Mouse (Mus musculus) liver, embryonic 15.5 days (tissue): ENCODE results near the gene Nexmif. TPM values are rescaled to one million over a fixed set of nuclear protein-coding genes. Genes with fewer than 3 reads are reported as not detected.
"Not testable (repeated sequence)": the region's sequence is repeated elsewhere in the genome, so short reads cannot be mapped to it uniquely, and the experiment has no call there.

Experiments used
- ATAC-seq: fragments of 200-750 bp; cut with Nextera tagmentation; 2 replicates; pipeline ENCODE4 v1.8.0; 2017; ENCODE audit warnings: moderate number of reproducible peaks, mild to moderate bottlenecking, moderate library complexity; ENCODE audit not compliant: insufficient read depth
- H3K27ac ChIP-seq: fragments of 300-500 bp; sonication (generic); replicated peaks from 2 replicates; pipeline ENCODE4 v1.5.1; 2015; ENCODE audit warnings: mild to moderate bottlenecking, inconsistent platforms
- H3K27me3 ChIP-seq: fragments of 300-500 bp; sonication (generic); 2 replicates; pipeline ENCODE4 v1.6.1; 2015; ENCODE audit warnings: mild to moderate bottlenecking, inconsistent platforms
- H3K36me3 ChIP-seq: fragments of 300-500 bp; sonication (generic); replicated peaks from 2 replicates; pipeline ENCODE4 v1.6.1; 2015; ENCODE audit warnings: moderate library complexity, mild to moderate bottlenecking, inconsistent platforms
- H3K4me1 ChIP-seq: fragments of 300-500 bp; sonication (generic); replicated peaks from 2 replicates; pipeline ENCODE4 v1.6.1; 2015; ENCODE audit warnings: inconsistent platforms
- H3K4me2 ChIP-seq: fragments of 300-500 bp; sonication (generic); 2 replicates; pipeline ENCODE4 v1.6.1; 2015; ENCODE audit warnings: moderate library complexity, mild to moderate bottlenecking, inconsistent platforms
- H3K4me3 ChIP-seq: fragments of 300-500 bp; sonication (generic); replicated peaks from 2 replicates; pipeline ENCODE4 v1.5.1; 2015; ENCODE audit warnings: mild to moderate bottlenecking, inconsistent platforms
- H3K9ac ChIP-seq: fragments of 300-500 bp; sonication (generic); 2 replicates; pipeline ENCODE4 v1.6.1; 2015; ENCODE audit warnings: moderate library complexity, mild to moderate bottlenecking, inconsistent platforms
- H3K9me3 ChIP-seq: fragments of 300-500 bp; sonication (generic); replicated peaks from 2 replicates; pipeline ENCODE4 v1.6.1; 2016; ENCODE audit warnings: inconsistent platforms
- WGBS: fragments of 180-500 bp; shearing (Covaris S2); methylation state at CpG from one replicate; pipeline ENCODE4 v1.1.7; 2015; ENCODE audit warnings: mixed read lengths; ENCODE audit not compliant: insufficient replicate concordance; 5-methylcytosine and 5-hydroxymethylcytosine counted together
- polyA plus RNA-seq: library from polyadenylated mRNA; unstranded; fragments of >200 nt; fragmentation: Nextera tagmentation; extraction: Ambion mirVana; gene quantifications from 2 replicates; pipeline ENCODE4 v1.2.1, GENCODE M21; 2015

Nexmif gene
- 0.05 TPM in 1 of 2 replicates, not detected in the other for polyA plus RNA-seq

GRCm38 (mm10) chrX:104200736-104201591 is at the start of gene Nexmif:
Nexmif (minus strand) TSS chrX:104201185.
- WGBS: 24% methylated on average over 54 of the region's 70 CpGs
- H3K4me2 ChIP-seq: peak within 1 kb of the TSS; percentile 61
- H3K27ac ChIP-seq: no peak within 1 kb of the TSS
- ATAC-seq: no peak
- no peaks in the 10 kb centered on the region for H3K4me1 ChIP-seq
- H3K36me3 ChIP-seq: no peaks in the 10 kb centered on the region
- peaks cover 76% of the 10 kb centered on the region for H3K27me3 ChIP-seq
- H3K9ac ChIP-seq: no peak within 1 kb of the TSS
- peak within 1 kb of the TSS; percentile 39 for H3K4me3 ChIP-seq
- no peaks in the 10 kb centered on the region for H3K9me3 ChIP-seq

- no peaks in the 10 kb centered on the region for H3K9me3 ChIP-seq
- H3K4me2 ChIP-seq: no peak overlapping the region
- H3K4me1 ChIP-seq: no peaks in the 10 kb centered on the region
- no peak overlapping the region for H3K27ac ChIP-seq
- WGBS: 59% methylated on average over 2 of the region's 2 CpGs
- H3K27me3 ChIP-seq: peaks cover 12% of the 10 kb centered on the region; the same call in 1 of the 2 replicates
- no peak overlapping the region for H3K9ac ChIP-seq
- no peak overlapping the region for H3K4me3 ChIP-seq
- no peak for ATAC-seq
- H3K36me3 ChIP-seq: no peaks in the 10 kb centered on the region
These were observed 7.7 kb upstream of the Nexmif start for GRCm38 (mm10) chrX:104208701-104209100.

- no peak overlapping the region for H3K9ac ChIP-seq
- no peak overlapping the region for H3K4me3 ChIP-seq
- no peak overlapping the region for H3K27ac ChIP-seq
- no peak for ATAC-seq
- H3K36me3 ChIP-seq: no peaks in the 10 kb centered on the region
- H3K9me3 ChIP-seq: no peaks in the 10 kb centered on the region
- H3K27me3 ChIP-seq: peaks cover 70% of the 10 kb centered on the region
- H3K4me1 ChIP-seq: no peaks in the 10 kb centered on the region
- WGBS: 25% methylated on average over 21 of the region's 21 CpGs
- peak overlapping the region; percentile 61 for H3K4me2 ChIP-seq
These were observed 681 bp upstream of the Nexmif start for GRCm38 (mm10) chrX:104201592-104202139.

GRCm38 (mm10) chrX:104200388-104200735 is 623 bp downstream of the Nexmif start:
- no peak overlapping the region for H3K27ac ChIP-seq
- H3K27me3 ChIP-seq: peaks cover 80% of the 10 kb centered on the region
- no peaks in the 10 kb centered on the region for H3K36me3 ChIP-seq
- H3K4me1 ChIP-seq: no peaks in the 10 kb centered on the region
- no peaks in the 10 kb centered on the region for H3K9me3 ChIP-seq
- peak overlapping the region; percentile 61 for H3K4me2 ChIP-seq
- ATAC-seq: no peak
- 21% methylated on average over 26 of the region's 37 CpGs for WGBS
- peak overlapping the region; percentile 39 for H3K4me3 ChIP-seq
- no peak overlapping the region for H3K9ac ChIP-seq

GRCm38 (mm10) chrX:104199611-104200387 is 1.2 kb downstream of the Nexmif start:
- peak overlapping the region; percentile 61 for H3K4me2 ChIP-seq
- peak overlapping the region; percentile 39 for H3K4me3 ChIP-seq
- no peak overlapping the region for H3K27ac ChIP-seq
- peaks cover 83% of the 10 kb centered on the region for H3K27me3 ChIP-seq
- H3K36me3 ChIP-seq: no peaks in the 10 kb centered on the region
- H3K9ac ChIP-seq: no peak overlapping the region
- no peak for ATAC-seq
- H3K9me3 ChIP-seq: no peaks in the 10 kb centered on the region
- 15% methylated on average over 61 of the region's 100 CpGs for WGBS
- H3K4me1 ChIP-seq: no peaks in the 10 kb centered on the region

GRCm38 (mm10) chrX:104199070-104199469 is 1.9 kb downstream of the Nexmif start:
- no peak overlapping the region for H3K27ac ChIP-seq
- no peak overlapping the region for H3K4me3 ChIP-seq
- H3K4me2 ChIP-seq: no peak overlapping the region
- no peaks in the 10 kb centered on the region for H3K4me1 ChIP-seq
- no peak overlapping the region for H3K9ac ChIP-seq
- no peaks in the 10 kb centered on the region for H3K9me3 ChIP-seq
- H3K27me3 ChIP-seq: peaks cover 80% of the 10 kb centered on the region
- ATAC-seq: no peak
- no peaks in the 10 kb centered on the region for H3K36me3 ChIP-seq
- 49% methylated on average over 5 of the region's 5 CpGs for WGBS

GRCm38 (mm10) chrX:104196561-104196960 is 4.4 kb downstream of the Nexmif start:
- H3K27ac ChIP-seq: no peak overlapping the region
- H3K4me1 ChIP-seq: no peaks in the 10 kb centered on the region
- no peaks in the 10 kb centered on the region for H3K9me3 ChIP-seq
- 47% methylated on average over 5 of the region's 5 CpGs for WGBS
- no peak for ATAC-seq
- peaks cover 63% of the 10 kb centered on the region for H3K27me3 ChIP-seq
- no peak overlapping the region for H3K9ac ChIP-seq
- H3K4me2 ChIP-seq: no peak overlapping the region
- no peaks in the 10 kb centered on the region for H3K36me3 ChIP-seq
- no peak overlapping the region for H3K4me3 ChIP-seq

- Histone ChIP-seq H3K36me3 (no peaks in the 10 kb centered on the region), H3K4me2 (no peak overlapping the region), H3K27me3 (no peaks in the 10 kb centered on the region), H3K4me1 (no peaks in the 10 kb centered on the region), H3K4me3 (no peak overlapping the region), H3K9ac (no peak overlapping the region), H3K27ac (no peak overlapping the region), H3K9me3 (no peaks in the 10 kb centered on the region)
- 7% methylated on average over 2 of the region's 2 CpGs for WGBS
- no peak for ATAC-seq
These were observed 21.7 kb downstream of the Nexmif start for GRCm38 (mm10) chrX:104179257-104179656.

- Histone ChIP-seq H3K4me1 (no peaks in the 10 kb centered on the region), H3K9me3 (no peaks in the 10 kb centered on the region), H3K27ac (no peak overlapping the region), H3K9ac (no peak overlapping the region), H3K36me3 (no peaks in the 10 kb centered on the region), H3K4me2 (no peak overlapping the region), H3K4me3 (no peak overlapping the region), H3K27me3 (no peaks in the 10 kb centered on the region)
- whole genome bisulfite sequencing: 10% methylated on average over 1 of the region's 1 CpGs
- no peak for ATAC-seq
These were observed 50.9 kb downstream of the Nexmif start for GRCm38 (mm10) chrX:104150072-104150471.

- H3K36me3 ChIP-seq, H3K27me3 ChIP-seq, H3K4me1 ChIP-seq, ATAC-seq, H3K27ac ChIP-seq, H3K4me2 ChIP-seq, H3K9me3 ChIP-seq, H3K4me3 ChIP-seq, H3K9ac ChIP-seq: not testable (repeated sequence)
- 66% methylated on average over 5 of the region's 5 CpGs for WGBS
These were observed 85.7 kb downstream of the Nexmif start for GRCm38 (mm10) chrX:104115266-104115665.

- 43% methylated on average over 4 of the region's 4 CpGs for WGBS
- no peaks in the 10 kb centered on the region for H3K9me3 ChIP-seq
These were observed 86.4 kb downstream of the Nexmif start for GRCm38 (mm10) chrX:104114596-104114995.

More at GRCm38 (mm10) chrX:104114596-104114995, 86.4 kb downstream of the Nexmif start:
- Histone ChIP-seq H3K4me1 (no peaks in the 10 kb centered on the region), H3K4me3 (no peak overlapping the region), H3K9ac (no peak overlapping the region), H3K27ac (no peak overlapping the region), H3K27me3 (no peaks in the 10 kb centered on the region), H3K4me2 (no peak overlapping the region), H3K36me3 (no peaks in the 10 kb centered on the region)
- ATAC-seq: no peak
